Mouse (Mus musculus): Measurements from ENCODE around the gene Ctxn1. TPM values are rescaled to one million over a fixed set of nuclear protein-coding genes. Genes with fewer than 3 reads are reported as not detected.
"Not testable (repeated sequence)": the region's sequence is repeated elsewhere in the genome, so short reads cannot be mapped to it uniquely, and the experiment has no call there.

Ctxn1 gene
- polyA plus RNA-seq, 1 experiment from 2014 or later = 63.9 TPM

- Histone ChIP-seq H3K27me3 (replicated peaks) (no peaks in the 10 kb centered on the region), H3K36me3 (peaks cover 44% of the 10 kb centered on the region)
- WGBS = 78% methylated on average over 4 of the region's 4 CpGs
Measured at GRCm38 (mm10) chr8:4259805-4260170, 714 bp upstream of the Ctxn1 start.

GRCm38 (mm10) chr8:4258678-4259077 lies 396 bp downstream of the Ctxn1 start:
- peaks cover 43% of the 10 kb centered on the region for H3K36me3 ChIP-seq
- no peaks in the 10 kb centered on the region for H3K9me3 ChIP-seq
- peak overlapping the region; percentile 73 for H3K4me3 ChIP-seq (replicated peaks)
- H3K27ac ChIP-seq = peak overlapping the region; percentile 73
- no peaks in the 10 kb centered on the region for H3K27me3 ChIP-seq (replicated peaks)
- peaks cover 30% of the 10 kb centered on the region for H3K4me1 ChIP-seq (replicated peaks)
- peak overlapping the region; percentile 65 for H3K9ac ChIP-seq
- ATAC-seq = peak; percentile 75
- H3K4me2 ChIP-seq (replicated peaks) = peak overlapping the region; percentile 87
- 0% methylated on average over 32 of the region's 32 CpGs for WGBS

More at GRCm38 (mm10) chr8:4259805-4260170, 714 bp upstream of the Ctxn1 start:
- Histone ChIP-seq H3K4me1 (replicated peaks) (peaks cover 27% of the 10 kb centered on the region), H3K9ac (no peak overlapping the region), H3K4me3 (replicated peaks) (no peak overlapping the region), H3K9me3 (no peaks in the 10 kb centered on the region), H3K27ac (0 out of 2 replicates have a peak overlapping the region, but pooled peaks have one; percentile 64), H3K4me2 (replicated peaks) (no peak overlapping the region)
- ATAC-seq = no peak

DNA sequence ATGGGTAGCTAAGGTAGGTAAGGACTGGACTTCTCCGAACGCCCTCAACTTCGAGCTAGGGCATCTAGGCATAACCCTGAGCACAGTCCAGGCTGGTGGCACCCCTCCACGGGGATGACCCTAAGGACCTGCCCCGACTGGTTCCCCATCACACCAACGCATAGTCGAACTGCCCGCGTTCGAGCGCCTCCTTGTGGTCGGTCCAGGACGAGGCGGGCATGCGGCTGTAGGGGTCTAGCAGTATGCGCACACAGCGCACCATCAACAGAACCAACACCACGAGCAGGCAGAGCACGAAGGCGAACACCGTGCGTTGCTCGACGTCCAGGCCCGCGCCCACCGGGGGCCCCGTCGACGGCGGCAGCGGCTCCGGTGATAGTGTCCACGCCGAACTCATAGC lies 841 bp downstream of the Ctxn1 start:
- H3K27me3 ChIP-seq (replicated peaks) = no peaks in the 10 kb centered on the region
- H3K4me1 ChIP-seq (replicated peaks) = peaks cover 30% of the 10 kb centered on the region
- peak; percentile 49 for ATAC-seq
- peak overlapping the region; percentile 73 for H3K27ac ChIP-seq
- H3K36me3 ChIP-seq = peaks cover 42% of the 10 kb centered on the region
- 1% methylated on average over 35 of the region's 35 CpGs for WGBS
- H3K9ac ChIP-seq = peak overlapping the region; percentile 65
- H3K4me3 ChIP-seq (replicated peaks) = peak overlapping the region; percentile 73
- H3K9me3 ChIP-seq = no peaks in the 10 kb centered on the region
- H3K4me2 ChIP-seq (replicated peaks) = peak overlapping the region; percentile 87

- WGBS = 82% methylated on average over 4 of the region's 4 CpGs
- Histone ChIP-seq H3K4me1 (replicated peaks) (peaks cover 34% of the 10 kb centered on the region), H3K27me3 (replicated peaks) (no peaks in the 10 kb centered on the region), H3K36me3 (peaks cover 34% of the 10 kb centered on the region), H3K27ac (peak overlapping the region; percentile 73; the same call in 1 of the 2 replicates), H3K9me3 (no peaks in the 10 kb centered on the region), H3K4me3 (replicated peaks) (no peak overlapping the region), H3K4me2 (replicated peaks) (peak overlapping the region; percentile 87), H3K9ac (0 out of 2 replicates have a peak overlapping the region, but pooled peaks have one; percentile 65)
- ATAC-seq = no peak
Measured at GRCm38 (mm10) chr8:4257350-4257749, 1.7 kb downstream of the Ctxn1 start.

DNA sequence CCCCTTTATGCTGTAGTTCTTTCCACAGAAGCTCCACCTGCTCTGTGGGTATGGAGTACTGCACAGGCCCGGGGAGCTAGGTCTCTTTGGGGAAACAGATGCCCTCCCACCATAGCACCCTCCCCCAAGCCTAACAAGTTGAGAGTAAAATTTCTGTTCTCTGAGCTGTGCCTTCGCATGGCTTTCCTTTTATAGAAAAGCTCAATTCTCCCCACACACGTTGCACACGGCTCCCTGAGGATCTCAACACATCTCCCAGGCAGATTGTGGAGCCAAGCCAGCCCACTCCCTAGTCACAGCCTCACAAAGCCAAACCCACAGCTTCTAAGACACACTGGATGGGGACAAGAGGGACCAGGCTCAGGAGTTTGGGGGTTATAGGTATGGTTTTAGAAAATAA lies 2.2 kb downstream of the Ctxn1 start:
- peak overlapping the region; percentile 73; the same call in 1 of the 2 replicates for H3K27ac ChIP-seq
- H3K4me1 ChIP-seq (replicated peaks) = peaks cover 37% of the 10 kb centered on the region
- no peaks in the 10 kb centered on the region for H3K9me3 ChIP-seq
- ATAC-seq = no peak
- no peak overlapping the region for H3K4me3 ChIP-seq (replicated peaks)
- peaks cover 32% of the 10 kb centered on the region for H3K36me3 ChIP-seq
- H3K4me2 ChIP-seq (replicated peaks) = 0 out of 2 replicates have a peak overlapping the region, but pooled peaks have one; percentile 87
- 55% methylated on average over 4 of the region's 4 CpGs for WGBS
- H3K27me3 ChIP-seq (replicated peaks) = no peaks in the 10 kb centered on the region
- no peak overlapping the region for H3K9ac ChIP-seq

- H3K27me3 ChIP-seq (replicated peaks); H3K9me3 ChIP-seq; ATAC-seq; H3K4me3 ChIP-seq (replicated peaks); H3K9ac ChIP-seq; H3K27ac ChIP-seq; H3K4me2 ChIP-seq (replicated peaks): not testable (repeated sequence)
- H3K36me3 ChIP-seq = peaks cover 23% of the 10 kb centered on the region
- H3K4me1 ChIP-seq (replicated peaks) = peaks cover 40% of the 10 kb centered on the region
- 84% methylated on average over 7 of the region's 7 CpGs for WGBS
Measured at GRCm38 (mm10) chr8:4255471-4255870, 3.6 kb downstream of the Ctxn1 start.

- Histone ChIP-seq H3K27me3 (replicated peaks) (no peaks in the 10 kb centered on the region), H3K9me3 (no peaks in the 10 kb centered on the region), H3K4me2 (replicated peaks) (peak overlapping the region; percentile 77), H3K4me1 (replicated peaks) (peaks cover 39% of the 10 kb centered on the region), H3K27ac (0 out of 2 replicates have a peak overlapping the region, but pooled peaks have one; percentile 29), H3K9ac (no peak overlapping the region; the same call in 1 of the 2 replicates), H3K4me3 (replicated peaks) (peak overlapping the region; percentile 99), H3K36me3 (peaks cover 21% of the 10 kb centered on the region)
- WGBS = 58% methylated on average over 6 of the region's 6 CpGs
- ATAC-seq = no peak
Measured at GRCm38 (mm10) chr8:4254001-4254400, 5.1 kb downstream of the Ctxn1 start.

GRCm38 (mm10) chr8:4252934-4253841 lies 5.9 kb downstream of the Ctxn1 start, which contains the start of gene Snapc2:
Snapc2 (plus strand) TSS chr8:4253080.
- Histone ChIP-seq H3K36me3 (peaks cover 21% of the 10 kb centered on the region), H3K9me3 (no peaks in the 10 kb centered on the region), H3K27ac (peak within 1 kb of the TSS; percentile 95), H3K4me3 (replicated peaks) (peak within 1 kb of the TSS; percentile 99), H3K4me2 (replicated peaks) (peak within 1 kb of the TSS; percentile 77), H3K9ac (peak within 1 kb of the TSS; percentile 98), H3K27me3 (replicated peaks) (no peaks in the 10 kb centered on the region), H3K4me1 (replicated peaks) (peaks cover 36% of the 10 kb centered on the region)
- under 1% methylated on average over 69 of the region's 69 CpGs for WGBS
- ATAC-seq = peak; percentile 93

- H3K4me2 ChIP-seq (replicated peaks) = peak overlapping the region; percentile 77
- no peaks in the 10 kb centered on the region for H3K9me3 ChIP-seq
- 45% methylated on average over 8 of the region's 8 CpGs for WGBS
- peaks cover 22% of the 10 kb centered on the region for H3K36me3 ChIP-seq
- peaks cover 27% of the 10 kb centered on the region for H3K4me1 ChIP-seq (replicated peaks)
- peak overlapping the region; percentile 28; the same call in 1 of the 2 replicates for H3K27ac ChIP-seq
- H3K27me3 ChIP-seq (replicated peaks) = no peaks in the 10 kb centered on the region
- 0 out of 2 replicates have a peak, but pooled peaks have one; percentile 0 for ATAC-seq
- H3K4me3 ChIP-seq (replicated peaks) = peak overlapping the region; percentile 99
- H3K9ac ChIP-seq = peak overlapping the region; percentile 98; the same call in 1 of the 2 replicates
Measured at GRCm38 (mm10) chr8:4252116-4252760, 6.8 kb downstream of the Ctxn1 start.

DNA sequence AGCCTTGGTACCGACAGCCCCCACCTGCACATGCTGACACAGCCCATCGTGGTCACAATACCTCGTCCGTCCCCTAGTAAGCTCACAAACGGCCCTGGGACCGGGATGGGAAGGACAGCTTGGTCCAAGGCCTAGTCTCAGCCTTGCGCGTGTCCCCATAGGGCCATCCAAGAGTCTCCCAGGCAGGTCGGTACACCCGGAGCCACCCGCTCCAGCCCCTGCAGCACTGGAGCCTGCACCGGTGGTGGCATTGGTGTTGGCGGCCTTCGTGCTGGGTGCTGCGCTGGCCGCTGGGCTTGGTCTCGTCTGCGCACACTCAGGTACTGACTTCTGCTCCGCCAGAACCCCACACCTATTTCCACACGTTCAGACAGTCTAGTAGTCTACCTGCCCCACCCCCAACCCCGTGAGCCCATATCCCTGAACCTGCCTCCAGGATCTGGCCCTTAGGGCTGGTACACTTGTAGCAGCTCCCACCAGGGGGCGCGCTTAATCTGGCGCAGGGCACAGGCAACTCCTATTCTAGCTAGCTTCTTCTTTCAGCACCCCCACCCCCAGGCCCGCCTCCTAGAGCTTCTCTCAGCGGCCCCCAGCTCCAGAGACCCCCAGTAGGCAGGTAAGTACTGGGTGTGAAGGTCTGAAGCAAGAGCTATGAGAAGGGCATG lies 8.6 kb downstream of the Ctxn1 start:
- Histone ChIP-seq H3K27ac (no peak overlapping the region), H3K4me1 (replicated peaks) (peaks cover 23% of the 10 kb centered on the region), H3K4me2 (replicated peaks) (no peak overlapping the region), H3K4me3 (replicated peaks) (no peak overlapping the region), H3K9ac (no peak overlapping the region), H3K9me3 (no peaks in the 10 kb centered on the region), H3K27me3 (replicated peaks) (no peaks in the 10 kb centered on the region), H3K36me3 (peaks cover 33% of the 10 kb centered on the region)
- WGBS = 39% methylated on average over 26 of the region's 26 CpGs
- peak; percentile 18; the same call in 1 of the 2 replicates for ATAC-seq

DNA sequence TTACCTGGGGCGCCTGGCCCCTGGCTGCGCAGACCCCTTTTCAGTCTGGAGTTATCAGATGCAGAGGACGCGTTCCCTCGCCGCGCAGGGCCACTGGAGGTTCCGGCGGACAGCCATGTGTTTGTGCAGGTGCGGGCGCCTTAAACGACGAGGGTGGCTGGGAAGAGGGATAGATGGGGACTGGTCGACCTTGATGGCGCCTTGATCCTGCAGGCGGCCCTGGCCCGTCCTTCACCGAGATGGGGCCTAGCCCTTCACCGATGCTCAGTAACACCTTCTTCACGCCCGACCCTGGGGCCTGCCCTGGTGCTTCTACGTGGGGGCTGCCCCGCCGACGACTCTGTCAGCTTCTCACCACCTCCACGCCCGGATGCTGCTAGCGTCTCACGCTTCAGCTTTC lies 9.9 kb downstream of the Ctxn1 start:
- H3K4me2 ChIP-seq (replicated peaks) = peak overlapping the region; percentile 14; the same call in 1 of the 2 replicates
- no peak for ATAC-seq
- H3K9me3 ChIP-seq = no peaks in the 10 kb centered on the region
- H3K27me3 ChIP-seq (replicated peaks) = no peaks in the 10 kb centered on the region
- no peak overlapping the region for H3K4me3 ChIP-seq (replicated peaks)
- WGBS = 20% methylated on average over 29 of the region's 29 CpGs
- H3K36me3 ChIP-seq = peaks cover 34% of the 10 kb centered on the region
- peaks cover 23% of the 10 kb centered on the region for H3K4me1 ChIP-seq (replicated peaks)
- peak overlapping the region; percentile 27; the same call in 1 of the 2 replicates for H3K27ac ChIP-seq
- H3K9ac ChIP-seq = no peak overlapping the region
